Mouse (Mus musculus) left cerebral cortex, postnatal 25 days (tissue): Measurements from ENCODE around the gene 4930544D05Rik. TPM values are rescaled to one million over a fixed set of nuclear protein-coding genes. Genes with fewer than 3 reads are reported as not detected.

ENCODE experiments used
- DNase-seq, 2 experiments: peaks; one replicate each; pipeline ENCODE4 v3.0.0; 2022; ENCODE audit warnings: low spot score in 2 of 2, mixed read lengths in 1 of 2
- intact Hi-C: fragments of 180-260 bp; cut with DNase I; formaldehyde crosslinking; loops from one replicate; pipeline ENCODE4 v1.15.1; 2025
- total RNA-seq, 2 experiments: library from RNA; stranded (reverse); gene quantifications; 2 replicates each; pipeline ENCODE4 v1.2.3; 2021

4930544D05Rik gene
- total RNA-seq, 2 experiments from 2014 or later: not detected

GRCm38 (mm10) chr11:70637764-70638163 is 22.1 kb downstream of the 4930544D05Rik start:
- no peak for DNase-seq
- intact Hi-C loops: no loop called here

GRCm38 (mm10) chr11:70638293-70638692 is 22.6 kb downstream of the 4930544D05Rik start:
- intact Hi-C loops: no loop called here
- DNase-seq: no peak

- intact Hi-C loops: no loop called here
- no peak for DNase-seq
Measured at GRCm38 (mm10) chr11:70638714-70639278, 23.1 kb downstream of the 4930544D05Rik start, which contains the start of gene Gp1ba. Gp1ba (plus strand) TSS chr11:70639122.

GRCm38 (mm10) chr11:70639976-70640375 is 24.3 kb downstream of the 4930544D05Rik start:
- intact Hi-C loops: loop anchor here (10.0 kb wide), 1 partner anchor 405 kb away; the partner anchor contains the start of genes 0610010K14Rik, Gm21988 and Rnasek
- no peak for DNase-seq

GRCm38 (mm10) chr11:70641241-70641640 is 25.6 kb downstream of the 4930544D05Rik start:
- intact Hi-C loops: loop anchor here (10.0 kb wide), 1 partner anchor 406 kb away; the partner anchor contains the start of genes 0610010K14Rik, Gm21988 and Rnasek
- no peak for DNase-seq

- intact Hi-C loops: loop anchor here (10.0 kb wide), 1 partner anchor 408 kb away; the partner anchor contains the start of genes 0610010K14Rik, Gm21988 and Rnasek
- DNase-seq: no peak
Measured at GRCm38 (mm10) chr11:70643051-70643450, 27.4 kb downstream of the 4930544D05Rik start.

- DNase-seq: no peak
- intact Hi-C loops: loop anchor here (10.0 kb wide), 1 partner anchor 410 kb away; the partner anchor contains the start of genes 0610010K14Rik, Gm21988 and Rnasek
Measured at GRCm38 (mm10) chr11:70644564-70645103, 29.0 kb downstream of the 4930544D05Rik start.

- intact Hi-C loops: loop anchor here (10.0 kb wide), 1 partner anchor 411 kb away; the partner anchor contains the start of genes 0610010K14Rik, Gm21988 and Rnasek
- DNase-seq: no peak
Measured at GRCm38 (mm10) chr11:70645461-70646258, 30.0 kb downstream of the 4930544D05Rik start.

GRCm38 (mm10) chr11:70646259-70646555 is 30.6 kb downstream of the 4930544D05Rik start:
- intact Hi-C loops: loop anchor here (10.0 kb wide), 1 partner anchor 411 kb away; the partner anchor contains the start of genes 0610010K14Rik, Gm21988 and Rnasek
- DNase-seq: no peak

- intact Hi-C loops: loop anchor here (10.0 kb wide), 1 partner anchor 412 kb away; the partner anchor contains the start of genes 0610010K14Rik, Gm21988 and Rnasek
- DNase-seq: peak; percentile 95 to 99
Measured at GRCm38 (mm10) chr11:70646691-70647650, 31.3 kb downstream of the 4930544D05Rik start, which contains the start of the genes Rnf167 and Slc25a11. Rnf167 (plus strand) TSS chr11:70647235. Slc25a11 (minus strand) TSS chr11:70647479.

GRCm38 (mm10) chr11:70647716-70648420 is 32.2 kb downstream of the 4930544D05Rik start:
- intact Hi-C loops: loop anchor here (10.0 kb wide), 1 partner anchor 413 kb away; the partner anchor contains the start of genes 0610010K14Rik, Gm21988 and Rnasek
- DNase-seq: no peak

GRCm38 (mm10) chr11:70648512-70648911 is 32.9 kb downstream of the 4930544D05Rik start:
- intact Hi-C loops: loop anchor here (10.0 kb wide), 1 partner anchor 414 kb away; the partner anchor contains the start of genes 0610010K14Rik, Gm21988 and Rnasek
- DNase-seq: no peak

- intact Hi-C loops: loop anchor here (10.0 kb wide), 1 partner anchor 414 kb away; the partner anchor contains the start of genes 0610010K14Rik, Gm21988 and Rnasek
- DNase-seq: no peak
Measured at GRCm38 (mm10) chr11:70649185-70649734, 33.6 kb downstream of the 4930544D05Rik start.

- intact Hi-C loops: no loop called here
- no peak for DNase-seq
Measured at GRCm38 (mm10) chr11:70650322-70651175, 34.9 kb downstream of the 4930544D05Rik start.

GRCm38 (mm10) chr11:70651391-70651790 is 35.7 kb downstream of the 4930544D05Rik start:
- intact Hi-C loops: no loop called here

GRCm38 (mm10) chr11:70652029-70652883 is 36.6 kb downstream of the 4930544D05Rik start:
- DNase-seq: no peak
- intact Hi-C loops: no loop called here

More at GRCm38 (mm10) chr11:70651391-70651790, 35.7 kb downstream of the 4930544D05Rik start:
- no peak for DNase-seq
